Mouse (Mus musculus): ENCODE measurements around the gene Macrod2. TPM values are rescaled to one million over a fixed set of nuclear protein-coding genes. Genes with fewer than 3 reads are reported as not detected.
"Not testable (repeated sequence)": the region's sequence is repeated elsewhere in the genome, so short reads cannot be mapped to it uniquely, and the experiment has no call there.

Gene Macrod2
- polyA plus RNA-seq, 1 experiment from 2014 or later: 28.7 TPM

- H3K9me3 ChIP-seq (ENCODE audit: low read length): no peaks in the 10 kb centered on the region
- H3K27me3 ChIP-seq (ENCODE audit: insufficient read depth, low read length): no peaks in the 10 kb centered on the region
- H3K9ac ChIP-seq (replicated peaks; ENCODE audit: low read length): no peak overlapping the region
- H3K36me3 ChIP-seq (ENCODE audit: insufficient read depth, low read length): no peaks in the 10 kb centered on the region
- ATAC-seq (ENCODE audit: low FRiP score, low TSS enrichment): no peak
- no peak overlapping the region for H3K4me3 ChIP-seq (ENCODE audit: low read length)
- 78% methylated on average over 5 of the region's 5 CpGs for whole genome bisulfite sequencing
- H3K4me1 ChIP-seq (ENCODE audit: insufficient read depth, low read length): 0 out of 2 replicates have a peak, but pooled peaks cover 4% of the 10 kb centered on the region
- H3K27ac ChIP-seq (ENCODE audit: low read length): no peak overlapping the region
- no peak overlapping the region for H3K4me2 ChIP-seq (replicated peaks; ENCODE audit: low read depth, low read length)
These were observed 312.4 kb downstream of the Macrod2 start for GRCm38 (mm10) chr2:140707550-140707949.

DNA sequence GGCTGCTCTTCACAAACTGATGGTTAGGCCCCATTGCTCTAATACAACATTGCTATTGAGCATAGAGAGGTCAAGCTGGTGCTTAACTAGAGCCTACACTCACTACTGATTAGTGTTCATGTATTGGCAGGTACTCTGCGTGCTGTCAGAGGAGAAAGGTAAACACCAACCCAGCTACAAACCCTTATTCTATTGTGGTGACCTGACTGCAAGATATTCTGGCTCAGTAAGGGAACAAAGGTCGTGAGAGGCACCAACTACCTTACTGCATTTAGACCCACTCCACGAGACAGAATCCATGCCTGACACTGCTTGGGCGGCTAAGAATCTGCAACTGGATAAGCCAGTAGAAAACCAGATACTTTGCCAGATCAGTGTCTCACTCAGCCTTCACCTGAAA is 320.7 kb downstream of the Macrod2 start:
- Histone ChIP-seq H3K27ac (ENCODE audit: low read length) (no peak overlapping the region), H3K4me1 (ENCODE audit: insufficient read depth, low read length) (no peaks in the 10 kb centered on the region), H3K4me2 (replicated peaks; ENCODE audit: low read depth, low read length) (no peak overlapping the region), H3K36me3 (ENCODE audit: insufficient read depth, low read length) (no peaks in the 10 kb centered on the region), H3K27me3 (ENCODE audit: insufficient read depth, low read length) (no peaks in the 10 kb centered on the region), H3K9ac (replicated peaks; ENCODE audit: low read length) (no peak overlapping the region), H3K9me3 (ENCODE audit: low read length) (no peaks in the 10 kb centered on the region), H3K4me3 (ENCODE audit: low read length) (no peak overlapping the region)
- ATAC-seq (ENCODE audit: low FRiP score, low TSS enrichment): no peak
- 84% methylated on average over 4 of the region's 4 CpGs for WGBS

GRCm38 (mm10) chr2:140717407-140717806 is 322.3 kb downstream of the Macrod2 start:
- no peak for ATAC-seq (ENCODE audit: low FRiP score, low TSS enrichment)
- Histone ChIP-seq H3K4me1 (ENCODE audit: insufficient read depth, low read length) (no peaks in the 10 kb centered on the region), H3K9ac (replicated peaks; ENCODE audit: low read length) (no peak overlapping the region), H3K27ac (ENCODE audit: low read length) (no peak overlapping the region), H3K4me2 (replicated peaks; ENCODE audit: low read depth, low read length) (no peak overlapping the region), H3K27me3 (ENCODE audit: insufficient read depth, low read length) (no peaks in the 10 kb centered on the region), H3K36me3 (ENCODE audit: insufficient read depth, low read length) (no peaks in the 10 kb centered on the region), H3K4me3 (ENCODE audit: low read length) (no peak overlapping the region), H3K9me3 (ENCODE audit: low read length) (no peaks in the 10 kb centered on the region)
- 68% methylated on average over 9 of the region's 9 CpGs for WGBS

DNA sequence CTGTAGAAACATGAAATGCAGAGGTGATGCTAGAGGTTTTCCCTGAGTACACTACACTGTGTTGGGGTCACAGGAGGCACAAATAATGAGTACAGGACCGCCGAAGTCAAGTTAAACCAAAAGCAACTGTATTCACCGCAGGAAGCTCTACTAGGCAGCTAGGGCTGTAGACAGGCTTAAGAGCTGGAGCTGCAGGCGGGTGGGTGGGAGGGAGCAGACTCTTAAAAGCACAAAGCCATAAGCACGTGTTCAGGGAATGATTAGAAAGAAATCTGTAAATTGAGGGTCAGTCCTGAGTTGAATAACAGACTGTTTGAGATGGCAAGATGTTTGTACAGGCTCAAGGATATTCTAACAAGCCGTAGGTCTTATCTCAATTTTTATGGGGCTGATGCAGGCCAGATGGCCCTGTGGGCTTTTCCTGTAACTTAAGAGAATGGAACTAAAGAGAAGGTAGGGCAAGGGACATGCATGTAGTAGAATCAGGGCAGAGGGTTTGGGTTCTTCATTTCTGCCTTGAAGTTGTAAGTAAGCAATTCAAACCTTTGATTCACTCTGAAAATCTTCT is 337.6 kb downstream of the Macrod2 start:
- no peak overlapping the region for H3K27ac ChIP-seq (ENCODE audit: low read length)
- no peaks in the 10 kb centered on the region for H3K4me1 ChIP-seq (ENCODE audit: insufficient read depth, low read length)
- no peaks in the 10 kb centered on the region for H3K9me3 ChIP-seq (ENCODE audit: low read length)
- H3K4me3 ChIP-seq (ENCODE audit: low read length): no peak overlapping the region
- 42% methylated on average over 6 of the region's 6 CpGs for WGBS
- no peak for ATAC-seq (ENCODE audit: low FRiP score, low TSS enrichment)
- H3K4me2 ChIP-seq (replicated peaks; ENCODE audit: low read depth, low read length): no peak overlapping the region
- no peak overlapping the region for H3K9ac ChIP-seq (replicated peaks; ENCODE audit: low read length)
- no peaks in the 10 kb centered on the region for H3K36me3 ChIP-seq (ENCODE audit: insufficient read depth, low read length)
- H3K27me3 ChIP-seq (ENCODE audit: insufficient read depth, low read length): no peaks in the 10 kb centered on the region

DNA sequence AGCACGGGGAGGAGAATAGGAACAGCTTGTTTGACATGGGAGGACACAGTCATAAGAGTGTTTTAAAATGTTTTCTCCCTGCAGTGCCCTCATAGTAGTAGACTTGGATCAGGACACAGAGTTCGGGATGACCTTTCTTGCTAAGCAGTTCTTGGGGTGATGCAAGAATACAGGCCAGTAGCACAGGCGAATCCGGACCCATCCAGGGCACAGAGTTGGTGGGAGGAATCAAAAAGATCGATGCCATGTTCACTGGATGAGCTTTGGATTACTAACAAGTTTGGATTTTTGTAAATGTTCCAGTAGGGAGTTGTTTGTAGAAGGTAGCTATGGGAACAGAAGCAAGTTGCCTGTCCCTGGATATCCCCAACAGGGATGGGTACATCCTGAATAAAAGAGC is 345.4 kb downstream of the Macrod2 start:
- no peaks in the 10 kb centered on the region for H3K4me1 ChIP-seq (ENCODE audit: insufficient read depth, low read length)
- ATAC-seq (ENCODE audit: low FRiP score, low TSS enrichment): no peak
- H3K4me3 ChIP-seq (ENCODE audit: low read length): no peak overlapping the region
- WGBS: 89% methylated on average over 5 of the region's 5 CpGs
- H3K27ac ChIP-seq (ENCODE audit: low read length): no peak overlapping the region
- H3K27me3 ChIP-seq (ENCODE audit: insufficient read depth, low read length): no peaks in the 10 kb centered on the region
- H3K9ac ChIP-seq (replicated peaks; ENCODE audit: low read length): no peak overlapping the region
- no peaks in the 10 kb centered on the region for H3K9me3 ChIP-seq (ENCODE audit: low read length)
- H3K36me3 ChIP-seq (ENCODE audit: insufficient read depth, low read length): no peaks in the 10 kb centered on the region
- no peak overlapping the region for H3K4me2 ChIP-seq (replicated peaks; ENCODE audit: low read depth, low read length)

GRCm38 (mm10) chr2:140742954-140743353 is 347.8 kb downstream of the Macrod2 start:
- WGBS: 75% methylated on average over 2 of the region's 2 CpGs
- not testable (repeated sequence) for H3K4me3 ChIP-seq (ENCODE audit: low read length); H3K27me3 ChIP-seq (ENCODE audit: insufficient read depth, low read length); ATAC-seq (ENCODE audit: low FRiP score, low TSS enrichment); H3K4me2 ChIP-seq (replicated peaks; ENCODE audit: low read depth, low read length); H3K9ac ChIP-seq (replicated peaks; ENCODE audit: low read length); H3K27ac ChIP-seq (ENCODE audit: low read length); H3K4me1 ChIP-seq (ENCODE audit: insufficient read depth, low read length); H3K36me3 ChIP-seq (ENCODE audit: insufficient read depth, low read length); H3K9me3 ChIP-seq (ENCODE audit: low read length)

GRCm38 (mm10) chr2:140758881-140759280 is 363.8 kb downstream of the Macrod2 start:
- H3K4me2 ChIP-seq (replicated peaks; ENCODE audit: low read depth, low read length): no peak overlapping the region
- WGBS: 83% methylated on average over 2 of the region's 2 CpGs
- no peak for ATAC-seq (ENCODE audit: low FRiP score, low TSS enrichment)
- H3K4me1 ChIP-seq (ENCODE audit: insufficient read depth, low read length): no peaks in the 10 kb centered on the region
- no peaks in the 10 kb centered on the region for H3K27me3 ChIP-seq (ENCODE audit: insufficient read depth, low read length)
- H3K9ac ChIP-seq (replicated peaks; ENCODE audit: low read length): no peak overlapping the region
- no peaks in the 10 kb centered on the region for H3K36me3 ChIP-seq (ENCODE audit: insufficient read depth, low read length)
- no peak overlapping the region for H3K4me3 ChIP-seq (ENCODE audit: low read length)
- H3K9me3 ChIP-seq (ENCODE audit: low read length): no peaks in the 10 kb centered on the region
- no peak overlapping the region for H3K27ac ChIP-seq (ENCODE audit: low read length)

DNA sequence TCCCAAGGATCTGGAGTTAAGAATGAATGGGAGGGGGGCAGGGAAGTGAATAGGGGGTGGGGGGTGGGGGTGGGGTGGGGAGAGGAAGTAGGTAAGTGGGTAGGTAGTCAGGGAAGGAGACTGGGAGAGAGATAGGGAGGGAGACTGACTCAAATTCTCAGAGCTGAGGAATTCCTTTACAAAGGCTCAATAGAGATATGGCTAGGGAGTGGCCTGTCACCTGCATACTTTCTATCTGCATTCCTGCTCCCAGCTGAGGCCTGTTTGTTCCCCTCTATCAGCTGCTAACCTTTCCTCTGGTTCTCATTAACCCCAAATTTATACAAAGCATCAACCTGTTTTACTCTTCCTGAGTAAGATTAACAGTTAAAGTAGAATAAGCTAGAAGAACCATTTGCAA is 364.6 kb downstream of the Macrod2 start:
- H3K36me3 ChIP-seq (ENCODE audit: insufficient read depth, low read length): no peaks in the 10 kb centered on the region
- no peaks in the 10 kb centered on the region for H3K27me3 ChIP-seq (ENCODE audit: insufficient read depth, low read length)
- no peaks in the 10 kb centered on the region for H3K4me1 ChIP-seq (ENCODE audit: insufficient read depth, low read length)
- no peak overlapping the region for H3K9ac ChIP-seq (replicated peaks; ENCODE audit: low read length)
- no peak for ATAC-seq (ENCODE audit: low FRiP score, low TSS enrichment)
- H3K4me2 ChIP-seq (replicated peaks; ENCODE audit: low read depth, low read length): no peak overlapping the region
- H3K27ac ChIP-seq (ENCODE audit: low read length): no peak overlapping the region
- H3K4me3 ChIP-seq (ENCODE audit: low read length): no peak overlapping the region
- H3K9me3 ChIP-seq (ENCODE audit: low read length): no peaks in the 10 kb centered on the region

DNA sequence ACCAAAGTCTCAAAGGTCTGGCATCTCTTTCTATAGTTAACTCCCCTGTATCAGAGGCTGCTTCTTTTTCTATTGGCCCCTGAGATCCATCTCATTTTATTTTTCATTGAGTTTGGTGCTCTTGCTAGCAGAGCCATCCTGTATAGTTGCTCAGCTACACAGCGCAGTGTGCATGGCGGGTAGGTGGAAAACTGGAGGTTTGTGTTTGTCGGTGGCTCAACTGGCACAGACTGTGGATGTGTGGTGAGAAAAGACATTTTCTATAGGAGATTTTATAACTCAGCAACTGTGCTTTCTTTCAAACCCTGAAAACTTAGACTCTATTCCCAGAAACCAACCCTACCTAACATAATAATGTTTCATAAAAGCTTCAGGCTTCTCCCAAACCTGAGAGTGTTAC is 365.0 kb downstream of the Macrod2 start:
- no peaks in the 10 kb centered on the region for H3K4me1 ChIP-seq (ENCODE audit: insufficient read depth, low read length)
- H3K4me3 ChIP-seq (ENCODE audit: low read length): no peak overlapping the region
- H3K9ac ChIP-seq (replicated peaks; ENCODE audit: low read length): no peak overlapping the region
- no peak overlapping the region for H3K4me2 ChIP-seq (replicated peaks; ENCODE audit: low read depth, low read length)
- no peak for ATAC-seq (ENCODE audit: low FRiP score, low TSS enrichment)
- no peaks in the 10 kb centered on the region for H3K27me3 ChIP-seq (ENCODE audit: insufficient read depth, low read length)
- WGBS: 97% methylated on average over 3 of the region's 3 CpGs
- H3K9me3 ChIP-seq (ENCODE audit: low read length): no peaks in the 10 kb centered on the region
- H3K27ac ChIP-seq (ENCODE audit: low read length): no peak overlapping the region
- H3K36me3 ChIP-seq (ENCODE audit: insufficient read depth, low read length): no peaks in the 10 kb centered on the region

DNA sequence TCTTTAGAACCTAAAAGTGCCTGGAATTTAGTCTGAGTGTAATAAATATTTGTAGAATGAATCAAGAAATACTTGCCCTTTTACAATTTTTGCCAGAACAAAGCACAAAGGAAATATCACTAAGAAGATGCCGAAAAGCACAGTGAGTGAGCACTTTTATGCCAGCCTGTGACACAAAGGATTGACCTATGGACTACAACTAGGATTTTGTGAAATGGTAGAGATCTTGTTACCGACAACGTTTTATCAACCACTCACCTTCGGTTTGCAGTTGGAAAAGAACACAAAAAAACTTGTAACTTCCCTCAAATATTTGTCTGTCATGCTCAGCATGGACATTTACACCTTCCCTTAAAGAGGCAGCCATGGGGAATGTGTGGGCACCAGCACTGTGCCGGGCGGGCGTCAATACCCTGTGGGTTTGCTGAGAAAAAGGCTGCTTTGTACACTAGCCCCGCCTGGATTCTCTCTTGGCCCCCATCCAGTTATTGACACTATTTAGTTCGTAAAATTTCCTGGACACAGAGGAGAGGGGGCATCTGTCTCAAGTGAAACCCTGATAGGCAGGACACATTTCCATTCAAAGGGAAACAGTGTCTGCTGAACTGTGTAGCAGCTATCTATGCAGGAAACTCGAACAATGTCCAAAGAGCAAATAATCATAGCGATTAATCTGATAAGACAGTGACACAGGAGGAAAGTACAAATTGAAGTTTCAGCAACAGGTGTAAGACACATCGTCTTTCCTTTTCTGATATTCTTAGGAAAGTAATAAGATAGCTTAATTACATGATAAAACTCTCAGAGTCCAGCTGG is 368.2 kb downstream of the Macrod2 start:
- H3K27me3 ChIP-seq (ENCODE audit: insufficient read depth, low read length): no peaks in the 10 kb centered on the region
- H3K9ac ChIP-seq (replicated peaks; ENCODE audit: low read length): no peak overlapping the region
- 64% methylated on average over 12 of the region's 12 CpGs for WGBS
- no peaks in the 10 kb centered on the region for H3K4me1 ChIP-seq (ENCODE audit: insufficient read depth, low read length)
- no peaks in the 10 kb centered on the region for H3K36me3 ChIP-seq (ENCODE audit: insufficient read depth, low read length)
- H3K9me3 ChIP-seq (ENCODE audit: low read length): no peaks in the 10 kb centered on the region
- H3K4me3 ChIP-seq (ENCODE audit: low read length): no peak overlapping the region
- no peak for ATAC-seq (ENCODE audit: low FRiP score, low TSS enrichment)
- H3K27ac ChIP-seq (ENCODE audit: low read length): no peak overlapping the region
- no peak overlapping the region for H3K4me2 ChIP-seq (replicated peaks; ENCODE audit: low read depth, low read length)

Measured in kidney, embryonic 16.5 days (tissue).